Mouse (Mus musculus) limb, embryonic 14.5 days (tissue): ENCODE results near the gene Mylk. TPM values are rescaled to one million over a fixed set of nuclear protein-coding genes. Genes with fewer than 3 reads are reported as not detected.

ENCODE experiments used
- ATAC-seq: fragments of 200-750 bp; cut with Nextera tagmentation; 2 replicates; pipeline ENCODE4 v1.8.0; 2017; ENCODE audit warnings: low read depth, moderate number of reproducible peaks, moderate TSS enrichment; ENCODE audit not compliant: low FRiP score
- DNase-seq: peaks from one replicate; pipeline ENCODE4 v3.0.0-alpha.2; 2015; ENCODE audit warnings: low spot score
- H3K27ac ChIP-seq: fragments of 300-500 bp; sonication (generic); replicated peaks from 2 replicates; pipeline ENCODE4 v1.5.1; 2014; ENCODE audit warnings: low read depth, mild to moderate bottlenecking, low read length, moderate library complexity, mixed read lengths
- H3K27me3 ChIP-seq: fragments of 300-500 bp; sonication (generic); 2 replicates; pipeline ENCODE4 v1.6.1; 2014; ENCODE audit warnings: low read length, mixed read lengths; ENCODE audit not compliant: control insufficient read depth, insufficient read depth
- H3K36me3 ChIP-seq: fragments of 300-500 bp; sonication (generic); 2 replicates; pipeline ENCODE4 v1.6.1; 2014; ENCODE audit warnings: mild to moderate bottlenecking, low read length, moderate library complexity, mixed read lengths; ENCODE audit not compliant: control insufficient read depth, insufficient read depth
- H3K4me1 ChIP-seq: fragments of 300-500 bp; sonication (generic); 2 replicates; pipeline ENCODE4 v1.6.1; 2014; ENCODE audit warnings: antibody characterized with exemption, low read length, mixed read lengths; ENCODE audit not compliant: control insufficient read depth, insufficient read depth
- H3K4me2 ChIP-seq: fragments of 300-500 bp; sonication (generic); replicated peaks from 2 replicates; pipeline ENCODE4 v1.6.1; 2014; ENCODE audit warnings: low read depth, mild to moderate bottlenecking, low read length, moderate library complexity; ENCODE audit not compliant: severe bottlenecking
- H3K4me3 ChIP-seq: fragments of 300-500 bp; sonication (generic); replicated peaks from 2 replicates; pipeline ENCODE4 v1.5.1; 2014; ENCODE audit warnings: low read length
- H3K9ac ChIP-seq: fragments of 300-500 bp; sonication (generic); 2 replicates; pipeline ENCODE4 v1.6.1; 2014; ENCODE audit warnings: mild to moderate bottlenecking, low read depth, low read length, moderate library complexity; ENCODE audit not compliant: severe bottlenecking
- H3K9me3 ChIP-seq: fragments of 300-500 bp; sonication (generic); 2 replicates; pipeline ENCODE4 v1.6.1; 2016; ENCODE audit warnings: low read length; ENCODE audit not compliant: control insufficient read depth
- POLR2A ChIP-seq: fragments of 200-500 bp; IDR thresholded peaks from 2 replicates; pipeline ENCODE4 v1.8.0; 2012; ENCODE audit warnings: inconsistent platforms, mild to moderate bottlenecking, moderate library complexity, borderline replicate concordance; ENCODE audit not compliant: insufficient read depth, insufficient read length; ENCODE audit errors: extremely low read depth
- WGBS: fragments of 180-500 bp; shearing (Covaris S2); extraction: QIAGEN DNeasy Blood & Tissue Kit; methylation state at CpG from one replicate; pipeline ENCODE4 v1.1.7; 2014; 5-methylcytosine and 5-hydroxymethylcytosine counted together
- polyA plus RNA-seq, 2 experiments: library from polyadenylated mRNA; depleted of rRNA in 1 of 2; stranded (reverse) in 1 of 2; unstranded in 1 of 2; fragments of >200 nt; fragmentation: Nextera tagmentation in 1 of 2; extraction: Ambion mirVana in 1 of 2; gene quantifications; 2 replicates each; pipeline versions ENCODE4 v1.2.1 to v1.2.3; 2012 to 2014

The Mylk gene
- polyA plus RNA-seq, 2 experiments: 14.9 to 17.0 TPM

- H3K9me3 ChIP-seq: no peaks in the 10 kb centered on the region
- no peak overlapping the region for H3K27ac ChIP-seq
- H3K4me2 ChIP-seq: no peak overlapping the region
- 68% methylated on average over 8 of the region's 8 CpGs for WGBS
- peaks cover 27% of the 10 kb centered on the region for H3K36me3 ChIP-seq
- no peaks in the 10 kb centered on the region for H3K27me3 ChIP-seq
- peak; percentile 31 for DNase-seq
- no peak overlapping the region for H3K9ac ChIP-seq
- no peak overlapping the region for H3K4me3 ChIP-seq
- TF ChIP-seq POLR2A: no peak
- no peak for ATAC-seq
- H3K4me1 ChIP-seq: no peaks in the 10 kb centered on the region
Observed at GRCm38 (mm10) chr16:35033809-35034577, 289.0 kb downstream of the Mylk start.

- no peaks in the 10 kb centered on the region for H3K27me3 ChIP-seq
- no peak overlapping the region for H3K4me3 ChIP-seq
- no peaks in the 10 kb centered on the region for H3K4me1 ChIP-seq
- no peak overlapping the region for H3K9ac ChIP-seq
- DNase-seq (no peak), ATAC-seq (no peak)
- TF ChIP-seq POLR2A: no peak
- H3K4me2 ChIP-seq: no peak overlapping the region
- no peaks in the 10 kb centered on the region for H3K9me3 ChIP-seq
- no peak overlapping the region for H3K27ac ChIP-seq
- 87% methylated on average over 5 of the region's 5 CpGs for WGBS
- H3K36me3 ChIP-seq: peaks cover 28% of the 10 kb centered on the region
Observed at GRCm38 (mm10) chr16:35034971-35035370, 290.0 kb downstream of the Mylk start.

- Histone ChIP-seq H3K4me3 (no peak overlapping the region), H3K9ac (no peak overlapping the region), H3K4me1 (no peaks in the 10 kb centered on the region), H3K27me3 (no peaks in the 10 kb centered on the region), H3K36me3 (peaks cover 24% of the 10 kb centered on the region), H3K27ac (no peak overlapping the region), H3K9me3 (no peaks in the 10 kb centered on the region), H3K4me2 (no peak overlapping the region)
- 71% methylated on average over 5 of the region's 5 CpGs for whole genome bisulfite sequencing
- ATAC-seq (no peak), DNase-seq (no peak)
- no peak for TF ChIP-seq POLR2A
Observed at GRCm38 (mm10) chr16:35036754-35037153, 291.7 kb downstream of the Mylk start.

- 19% methylated on average over 4 of the region's 4 CpGs for WGBS
- Histone ChIP-seq H3K4me2 (no peak overlapping the region), H3K27me3 (no peaks in the 10 kb centered on the region), H3K4me3 (no peak overlapping the region), H3K9ac (no peak overlapping the region), H3K9me3 (no peaks in the 10 kb centered on the region), H3K36me3 (peaks cover 20% of the 10 kb centered on the region), H3K4me1 (no peaks in the 10 kb centered on the region), H3K27ac (no peak overlapping the region)
- no peak for DNase-seq
- no peak for TF ChIP-seq POLR2A
- ATAC-seq: no peak
Observed at GRCm38 (mm10) chr16:35038343-35039057, 293.5 kb downstream of the Mylk start.

GRCm38 (mm10) chr16:35040154-35040553 lies 295.1 kb downstream of the Mylk start:
- 58% methylated on average over 1 of the region's 1 CpGs for WGBS
- no peak for TF ChIP-seq POLR2A
- no peaks in the 10 kb centered on the region for H3K27me3 ChIP-seq
- ATAC-seq (no peak), DNase-seq (no peak)
- H3K4me3 ChIP-seq: no peak overlapping the region
- no peak overlapping the region for H3K4me2 ChIP-seq
- no peaks in the 10 kb centered on the region for H3K9me3 ChIP-seq
- no peak overlapping the region for H3K9ac ChIP-seq
- H3K36me3 ChIP-seq: peaks cover 20% of the 10 kb centered on the region
- no peaks in the 10 kb centered on the region for H3K4me1 ChIP-seq
- no peak overlapping the region for H3K27ac ChIP-seq
